Mouse (Mus musculus): ENCODE measurements at regions not wholly inside any gene's neighbourhood (a gene's known extent, or its start where the extent isn't known, plus 50 kb on each side); places are given as distances from the start of the nearest gene placed in this dataset.
A peak's percentile ranks its signal among the peaks of the same experiment; 100 is the strongest.
"Not testable (repeated sequence)": the region's sequence is repeated elsewhere in the genome, so short reads cannot be mapped to it uniquely, and the experiment has no call there.

- DNase-seq (ENCODE audit: low spot score) = peak; percentile 45
Measured at GRCm38 (mm10) chr1:177382596-177383190, 59.5 kb upstream of the Zbtb18 start.

GRCm38 (mm10) chr1:177382147-177382546, 60.0 kb upstream of the Zbtb18 start:
- DNase-seq (ENCODE audit: low spot score) = no peak

DNA sequence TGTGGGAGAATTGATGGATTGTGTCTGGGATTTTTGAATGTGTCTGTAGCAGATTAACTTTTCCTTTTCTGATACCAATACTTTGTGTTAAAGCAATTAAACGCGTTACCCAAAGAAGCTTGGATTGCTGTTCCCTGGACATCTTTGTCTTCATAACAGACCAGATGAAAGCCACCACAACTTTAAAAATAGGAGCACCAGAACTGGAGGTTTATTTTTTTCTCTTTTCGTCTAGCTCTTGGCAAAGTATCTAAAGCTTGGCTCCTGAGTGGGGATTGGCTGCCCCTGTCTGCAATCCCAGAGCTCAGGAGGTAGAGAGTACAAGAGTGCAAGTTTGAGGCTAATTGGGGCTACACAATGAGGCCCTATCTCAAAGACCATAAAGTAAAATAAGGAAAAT, 64.0 kb upstream of the Zbtb18 start:
- no peak for DNase-seq (ENCODE audit: low spot score)

DNA sequence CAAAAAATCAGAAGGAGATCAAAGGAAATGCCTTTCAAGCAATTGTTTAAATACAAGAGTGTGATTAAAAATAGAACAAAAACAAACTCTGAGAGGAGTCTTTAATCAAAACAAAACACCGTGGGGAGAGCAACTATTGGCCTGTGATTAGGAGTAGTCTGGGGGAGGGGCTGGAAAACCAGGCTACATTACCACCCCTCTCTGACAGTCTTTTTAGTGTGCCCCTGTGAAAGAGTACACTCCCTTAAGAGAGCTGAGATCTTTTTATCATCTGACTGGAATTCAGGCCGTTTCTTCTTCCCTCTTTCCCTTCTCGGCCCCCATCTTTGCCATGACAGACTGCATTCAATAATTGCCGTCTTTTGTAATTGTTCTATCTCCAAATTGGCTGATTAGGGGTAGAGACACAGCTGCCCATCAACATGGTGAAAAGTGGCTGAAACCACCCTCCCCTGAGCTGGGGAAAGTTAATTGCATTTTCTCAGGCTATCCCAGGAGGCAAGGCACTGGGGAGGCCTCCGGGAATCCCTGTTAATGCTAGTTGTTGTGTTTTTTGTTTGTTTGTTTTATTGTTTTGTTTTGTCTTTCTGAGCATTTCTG, 68.8 kb upstream of the Zbtb18 start:
- DNase-seq (ENCODE audit: low spot score) = no peak

GRCm38 (mm10) chr1:177372066-177372465, 70.1 kb upstream of the Zbtb18 start:
- DNase-seq (ENCODE audit: low spot score) = no peak

GRCm38 (mm10) chr1:177367864-177368610, 74.1 kb upstream of the Zbtb18 start:
- no peak for DNase-seq (ENCODE audit: low spot score)

GRCm38 (mm10) chr1:177366914-177367313, 75.2 kb upstream of the Zbtb18 start:
- no peak for DNase-seq (ENCODE audit: low spot score)

DNA sequence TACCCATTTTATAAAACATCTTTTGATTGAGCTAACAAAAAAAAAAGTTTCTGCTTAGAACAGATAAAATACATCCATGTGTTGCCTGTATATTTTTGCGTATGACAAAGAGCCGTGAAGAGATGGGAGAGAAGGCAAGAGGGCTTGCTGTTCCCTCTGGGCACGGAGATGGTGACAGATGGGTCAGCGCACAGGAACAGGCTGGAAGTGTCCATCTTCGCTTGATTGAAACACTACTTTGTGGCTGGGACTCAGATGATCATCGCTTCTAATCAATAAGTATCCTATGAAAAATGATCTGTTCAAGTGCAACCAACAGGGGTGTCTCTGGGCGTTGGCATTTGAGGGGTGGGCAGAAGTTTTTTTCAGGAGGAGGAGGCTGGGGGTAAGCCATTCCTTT, 75.7 kb upstream of the Zbtb18 start:
- DNase-seq (ENCODE audit: low spot score) = no peak

GRCm38 (mm10) chr1:177364355-177364754, 77.8 kb upstream of the Zbtb18 start:
- DNase-seq (ENCODE audit: low spot score) = no peak

GRCm38 (mm10) chr1:177362398-177362797, 79.8 kb upstream of the Zbtb18 start:
- DNase-seq (ENCODE audit: low spot score) = no peak

DNA sequence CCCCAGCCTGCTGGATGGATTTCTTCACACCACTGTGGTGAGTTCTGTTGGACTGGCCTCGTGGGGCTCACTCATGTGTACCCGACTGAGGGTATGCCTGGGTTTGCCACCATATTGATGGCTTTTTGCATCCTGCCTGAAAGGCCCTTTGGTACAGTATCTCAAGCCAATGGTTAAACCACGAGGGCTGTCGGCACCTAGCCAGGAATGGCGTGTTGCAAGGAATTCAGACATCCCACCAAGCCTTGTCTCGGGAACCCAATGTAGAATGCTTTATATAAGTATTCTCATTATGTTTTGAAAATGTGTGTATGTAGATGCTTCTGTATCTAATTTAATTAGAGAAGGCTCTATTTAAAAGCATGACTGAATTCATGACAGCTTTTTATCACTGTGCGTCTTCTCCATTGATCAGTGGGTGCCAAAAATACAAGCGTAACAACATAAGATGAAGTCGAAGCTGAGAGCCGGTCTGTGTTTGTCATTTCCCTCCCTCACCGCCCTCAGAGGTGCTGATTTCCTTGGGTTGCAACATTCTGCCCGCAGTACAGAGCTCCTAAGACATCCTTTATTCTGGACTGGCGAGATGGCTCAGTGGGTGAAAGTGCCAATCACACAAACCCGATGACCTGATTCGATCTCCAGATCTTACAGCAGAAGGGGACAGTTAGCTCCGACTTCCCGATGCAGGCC, 90.5 kb upstream of the Akt3 start:
- no peak for DNase-seq (ENCODE audit: low spot score)

- no peak for DNase-seq (ENCODE audit: low spot score)
Measured at GRCm38 (mm10) chr1:177347208-177347607, 89.2 kb upstream of the Akt3 start.

DNA sequence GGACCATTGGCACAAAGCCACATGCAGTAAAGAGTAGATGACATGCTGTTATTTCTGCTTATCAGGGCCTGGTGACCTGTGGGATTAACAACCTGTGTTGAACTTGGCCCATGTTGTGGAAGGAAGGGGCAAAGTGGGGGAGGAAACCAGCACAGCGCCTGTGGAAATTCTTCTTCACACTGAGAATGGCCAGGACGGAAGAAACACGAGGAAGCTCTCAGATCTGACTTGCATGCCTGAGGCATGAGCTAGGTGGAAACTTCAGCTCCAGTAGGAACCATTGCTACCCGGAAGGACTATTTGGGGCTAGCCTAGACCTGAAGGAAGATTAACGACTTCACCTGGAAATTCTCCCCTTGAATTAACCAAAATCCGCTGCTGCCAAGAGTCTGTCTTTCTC, 88.5 kb upstream of the Akt3 start:
- DNase-seq (ENCODE audit: low spot score) = no peak

DNA sequence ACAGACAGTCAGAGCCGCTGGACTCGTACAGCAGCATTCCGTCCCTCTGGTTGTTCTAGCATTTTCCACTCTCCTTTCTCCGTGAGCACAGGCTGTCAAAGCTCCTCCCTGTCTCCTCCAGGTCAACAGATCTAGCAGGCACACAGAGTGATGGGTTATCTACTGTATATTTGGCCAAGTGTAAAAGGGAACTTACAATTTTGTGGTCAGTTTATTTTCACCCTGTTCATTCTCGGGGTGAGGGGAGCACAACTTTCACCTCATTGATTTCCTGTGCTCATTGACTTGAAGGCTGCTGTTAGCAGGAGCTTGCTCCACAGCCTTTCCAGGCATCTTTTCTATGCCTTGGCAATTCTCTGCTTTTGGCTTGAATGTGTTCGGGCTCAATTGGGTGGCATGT, 87.5 kb upstream of the Akt3 start:
- no peak for DNase-seq (ENCODE audit: low spot score)

- DNase-seq (ENCODE audit: low spot score) = no peak
Measured at GRCm38 (mm10) chr1:177343949-177344348, 85.9 kb upstream of the Akt3 start.

DNA sequence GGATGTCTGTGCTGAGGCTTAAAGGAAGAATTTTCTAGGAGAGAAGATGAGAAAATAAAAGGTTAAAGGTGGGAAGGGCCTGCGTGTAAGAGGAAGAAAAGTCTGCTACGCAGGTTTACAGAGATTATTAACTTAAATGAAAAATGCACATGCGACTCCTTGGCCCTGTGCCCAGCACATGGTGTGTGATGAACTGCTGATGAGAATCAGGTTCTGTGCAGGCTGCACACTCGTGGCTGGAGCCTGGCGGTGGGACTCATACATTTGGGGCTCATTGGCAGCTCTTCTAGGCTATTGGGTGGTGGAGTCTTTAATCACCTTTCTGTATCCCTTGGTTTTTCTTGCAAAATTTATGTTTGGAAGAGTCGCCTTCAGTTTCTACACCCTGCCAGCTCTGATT, 85.1 kb upstream of the Akt3 start:
- no peak for DNase-seq (ENCODE audit: low spot score)

- no peak for DNase-seq (ENCODE audit: low spot score)
Measured at GRCm38 (mm10) chr1:177340232-177340631, 82.2 kb upstream of the Akt3 start.

DNA sequence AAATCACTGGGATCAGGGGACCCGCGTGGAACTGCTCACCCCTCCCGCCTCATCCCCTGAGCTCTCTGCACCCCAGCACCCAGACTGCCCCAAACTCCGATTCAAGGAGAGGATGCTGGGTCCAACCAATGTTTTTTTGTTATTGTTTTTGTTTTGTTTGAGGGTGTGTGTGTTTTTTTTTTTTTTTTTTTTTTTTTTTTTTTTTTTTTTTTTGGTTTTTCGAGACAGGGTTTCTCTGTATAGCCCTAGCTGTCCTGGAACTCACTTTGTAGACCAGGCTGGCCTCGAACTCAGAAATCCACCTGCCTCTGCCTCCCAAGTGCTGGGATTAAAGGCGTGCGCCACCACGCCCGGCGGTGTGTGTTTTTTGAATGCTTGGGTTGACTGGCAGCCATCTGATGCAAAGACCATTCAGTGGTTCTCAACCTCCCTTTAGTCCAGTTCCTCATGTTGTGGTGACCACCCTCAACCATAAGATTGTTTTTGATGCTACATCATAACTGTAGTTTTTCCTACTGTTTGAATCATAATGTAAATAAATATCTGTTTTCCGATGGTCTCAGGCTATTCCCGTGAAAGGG, 81.3 kb upstream of the Akt3 start:
- not testable (repeated sequence) for DNase-seq (ENCODE audit: low spot score)

GRCm38 (mm10) chr1:177338466-177339206, 80.6 kb upstream of the Akt3 start:
- peak; percentile 38 for DNase-seq (ENCODE audit: low spot score)

DNA sequence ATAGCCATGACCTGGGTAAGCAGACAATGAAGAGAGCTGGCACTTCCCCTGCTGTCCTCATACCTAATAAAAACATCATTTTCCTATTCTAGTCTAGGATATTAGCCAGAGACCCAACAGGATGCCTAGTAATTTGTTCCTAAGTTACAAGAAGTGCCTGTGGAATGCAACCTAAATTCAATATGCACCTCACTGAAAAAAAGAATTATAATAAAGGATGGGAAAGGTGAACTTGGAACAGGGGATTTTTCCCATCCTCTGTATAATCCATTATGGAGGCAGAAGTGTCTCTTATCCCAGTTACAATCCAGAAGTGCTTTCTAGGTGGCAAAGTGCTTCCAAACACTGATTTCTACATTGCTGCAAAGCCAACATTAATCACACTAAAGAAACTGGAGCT, 79.8 kb upstream of the Akt3 start:
- DNase-seq (ENCODE audit: low spot score) = no peak

- no peak for DNase-seq (ENCODE audit: low spot score)
Measured at GRCm38 (mm10) chr1:177337141-177337540, 79.1 kb upstream of the Akt3 start.

- DNase-seq (ENCODE audit: low spot score) = no peak
Measured at GRCm38 (mm10) chr1:177336436-177336835, 78.4 kb upstream of the Akt3 start.
